Mouse (Mus musculus): Measurements from ENCODE around the gene Anp32b.

DNA sequence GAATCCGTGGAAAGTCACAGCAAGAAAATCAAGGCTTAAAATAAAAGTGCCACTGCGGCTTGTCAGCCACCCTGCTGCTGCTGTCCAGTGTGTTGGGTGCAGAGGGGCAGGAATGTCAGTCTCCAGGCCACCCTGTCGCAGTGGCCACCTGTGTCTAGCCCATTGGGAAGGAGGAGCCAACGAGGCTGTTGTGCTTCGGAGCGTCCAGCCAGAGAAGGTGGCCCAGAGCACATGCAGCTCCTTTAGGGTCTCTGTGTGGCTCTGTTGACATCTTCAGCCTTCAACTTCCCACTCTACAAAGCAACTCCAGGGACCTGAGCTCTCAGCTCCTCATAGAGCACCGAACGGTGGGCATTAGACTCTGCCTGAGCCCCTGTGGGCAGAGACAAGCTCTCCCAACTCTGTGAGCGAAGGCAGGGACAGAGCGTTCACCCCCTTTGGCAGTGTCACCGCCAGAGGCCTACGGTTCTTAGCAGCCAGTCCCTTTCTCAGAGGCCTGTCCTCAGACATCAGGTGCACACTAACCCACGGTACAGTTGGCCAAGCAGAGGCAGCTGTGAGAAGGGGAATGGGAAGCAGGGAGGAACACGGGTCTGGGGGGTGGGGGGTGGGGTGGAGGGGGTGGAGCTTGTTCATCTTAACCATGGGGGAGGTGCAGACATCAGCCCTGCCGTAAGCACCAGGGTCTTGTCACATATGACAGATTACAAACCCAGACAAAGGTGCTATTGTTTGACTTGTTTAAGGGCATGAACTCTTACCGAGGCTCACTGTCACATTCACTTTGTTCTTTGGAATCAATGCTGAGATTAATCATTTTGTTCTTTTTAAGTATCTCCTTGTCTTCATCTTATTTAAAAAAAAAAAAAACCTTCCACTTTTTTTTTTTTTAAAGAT is 52.2 kb downstream of the Anp32b start:
- TF ChIP-seq CTCF (IDR thresholded peaks at IDR 0.05; ENCODE audit: low read depth) (no peak), EP300 (optimal IDR thresholded peaks at IDR 0.05) (no peak)

Data from stomach, postnatal 0 days (tissue).